17 mouse cellular contexts compared by ENCODE assay signal in genomic region chr19:18998966-18999365, GRCm38 (mm10).
"Had no signal": no experiment of that assay in that cellular context is flagged by ENCODE, and none has a peak within 500 bp of the region (broad histone marks: within the 10 kb centered on the region; RNA-seq: fewer than 3 reads in every experiment).

No protein-coding gene starts in this region.

- H3K27me3 ChIP-seq: limb, embryonic 15.5 days; liver, embryonic 12.5 days; midbrain, embryonic 12.5 days; neural tube, embryonic 12.5 days; stomach, embryonic 15.5 days had no signal

- H3K4me1 ChIP-seq: limb, embryonic 15.5 days; liver, embryonic 12.5 days; stomach, embryonic 15.5 days had no signal

- H3K4me2 ChIP-seq: limb, embryonic 15.5 days; liver, embryonic 12.5 days; midbrain, embryonic 12.5 days; neural tube, embryonic 12.5 days; stomach, embryonic 15.5 days had no signal

- ATAC-seq: liver, embryonic 12.5 days; midbrain, embryonic 16.5 days had no signal

- H3K9ac ChIP-seq: limb, embryonic 15.5 days; liver, embryonic 12.5 days; liver, embryonic 14.5 days; midbrain, embryonic 12.5 days; neural tube, embryonic 12.5 days; stomach, embryonic 15.5 days had no signal

- H3K27ac ChIP-seq: limb, embryonic 15.5 days; liver, embryonic 12.5 days; liver, embryonic 14.5 days; midbrain, embryonic 10.5 days; midbrain, embryonic 12.5 days; neural tube, embryonic 12.5 days; stomach, embryonic 15.5 days; stomach, postnatal 0 days had no signal

- H3K36me3 ChIP-seq: limb, embryonic 15.5 days; liver, embryonic 12.5 days; midbrain, embryonic 10.5 days; midbrain, embryonic 12.5 days; neural tube, embryonic 12.5 days; stomach, embryonic 15.5 days had no signal

- H3K4me3 ChIP-seq: limb, embryonic 15.5 days; liver, embryonic 12.5 days; midbrain, embryonic 10.5 days; midbrain, embryonic 12.5 days; neural tube, embryonic 12.5 days; stomach, embryonic 15.5 days had no signal

- H3K9me3 ChIP-seq: limb, embryonic 15.5 days; liver, embryonic 12.5 days; midbrain, embryonic 10.5 days; midbrain, embryonic 12.5 days; neural tube, embryonic 12.5 days; stomach, embryonic 15.5 days had no signal

- DNase-seq: lung, adult 18-20 months; lung, postnatal 14 days; lung, postnatal 4 days; midbrain, embryonic 14.5 days; right cerebral cortex, postnatal 14 days; thymus, adult 2 months; thymus, postnatal 25 days; thymus, postnatal 4 days had no signal
